Mouse (Mus musculus): Measurements from ENCODE around the gene Slamf7. TPM values are rescaled to one million over a fixed set of nuclear protein-coding genes. Genes with fewer than 3 reads are reported as not detected.

Slamf7 gene
- polyA plus RNA-seq, 2 experiments from 2014 or later, result 12.5 to 13.1 TPM

DNA sequence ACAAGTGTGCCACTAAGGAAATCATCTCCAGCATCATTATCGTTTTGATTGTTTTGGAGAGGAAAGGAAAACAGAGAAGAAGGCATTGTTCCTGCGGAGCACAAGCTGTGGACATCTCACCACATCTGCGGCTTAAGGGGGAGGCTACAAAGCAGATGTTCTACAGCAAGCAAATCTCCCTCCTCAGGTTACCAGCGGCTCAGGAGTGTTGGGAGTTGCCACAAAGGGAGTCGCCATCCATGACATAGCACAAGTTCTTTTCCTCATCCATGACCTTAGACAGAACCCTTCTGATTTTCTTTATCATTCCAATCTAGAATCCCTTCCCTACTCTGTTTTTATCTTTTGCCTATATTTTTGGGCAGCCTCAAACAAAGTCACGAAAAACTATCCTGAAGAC lies 17.1 kb downstream of the Slamf7 start:
- no peak for ATAC-seq

DNA sequence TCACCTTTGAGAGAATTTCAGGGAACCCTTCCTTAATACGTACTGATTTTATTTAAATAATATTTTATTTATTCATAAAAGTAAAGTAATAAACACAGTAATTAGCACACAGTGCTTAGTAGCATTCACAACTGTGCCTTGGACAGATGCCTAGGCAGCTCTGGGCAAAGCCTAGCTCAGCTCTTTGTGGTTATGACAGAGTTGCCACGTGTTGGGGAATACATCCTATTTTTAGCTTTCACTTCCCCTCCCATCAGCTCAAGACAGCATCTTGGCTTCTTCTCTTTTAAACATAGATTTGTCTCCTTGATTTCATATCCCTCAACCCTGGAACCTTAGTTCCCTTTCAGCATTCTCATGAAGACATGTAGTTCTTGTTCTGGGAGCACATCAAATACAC lies 21.4 kb downstream of the Slamf7 start:
- peak; percentile 63 for ATAC-seq

DNA sequence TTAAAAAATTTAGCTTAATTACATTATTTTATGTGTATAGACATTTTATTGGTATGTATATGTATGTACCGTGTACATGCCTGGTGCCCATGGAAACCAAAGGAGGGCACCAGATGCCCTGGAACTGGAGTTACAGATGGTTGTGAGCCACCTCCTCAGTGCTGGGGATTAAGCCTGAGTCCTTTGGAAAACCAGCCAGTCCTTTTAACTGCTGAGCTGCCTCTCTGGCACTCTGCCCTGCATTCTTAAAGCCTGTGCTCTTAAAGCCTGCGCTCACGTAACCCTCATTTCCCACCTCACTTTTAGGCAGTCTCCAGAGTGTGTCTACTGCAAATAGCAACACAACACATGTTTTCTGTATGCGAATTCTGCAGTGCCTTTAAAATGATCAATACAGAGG lies 21.9 kb downstream of the Slamf7 start:
- ATAC-seq, result no peak

DNA sequence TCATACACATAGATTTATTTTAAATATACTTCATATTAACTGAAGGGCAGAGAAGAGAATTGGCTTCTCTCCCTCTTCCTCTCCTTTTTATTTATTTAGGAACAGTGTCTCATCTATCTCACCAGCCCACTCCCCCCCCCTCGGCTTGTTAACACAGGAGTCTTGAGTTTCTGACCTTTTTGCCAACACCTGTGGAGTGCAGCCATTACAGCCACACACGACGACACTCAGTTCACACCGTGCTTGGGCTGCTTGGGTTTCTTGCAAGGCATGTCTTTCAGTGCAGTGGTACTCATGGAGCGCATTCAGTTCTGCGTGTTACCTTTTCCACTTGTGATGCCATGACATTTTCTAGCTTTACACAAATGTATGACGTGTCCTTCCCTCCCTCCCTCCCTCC lies 22.8 kb downstream of the Slamf7 start:
- ATAC-seq, result no peak

DNA sequence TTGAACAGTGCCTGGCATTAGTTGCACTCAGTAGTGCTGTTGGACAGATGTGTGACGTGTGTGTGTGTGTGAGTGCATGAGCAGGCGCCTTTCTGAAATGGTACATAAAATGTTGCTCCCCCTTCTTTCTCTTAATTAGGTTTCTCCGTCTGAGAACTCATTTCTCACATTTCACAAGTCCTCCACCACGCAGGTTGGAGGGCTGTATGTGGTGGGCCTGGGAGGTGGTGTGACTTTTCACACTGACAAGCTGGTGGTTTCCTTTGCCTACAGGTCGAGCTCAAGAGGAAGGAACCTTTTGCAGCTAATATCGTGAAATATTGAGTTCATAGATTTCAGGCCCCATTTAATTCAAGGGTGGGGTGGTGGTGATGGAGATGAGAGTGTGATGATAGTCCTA lies 23.7 kb downstream of the Slamf7 start:
- ATAC-seq, result no peak

DNA sequence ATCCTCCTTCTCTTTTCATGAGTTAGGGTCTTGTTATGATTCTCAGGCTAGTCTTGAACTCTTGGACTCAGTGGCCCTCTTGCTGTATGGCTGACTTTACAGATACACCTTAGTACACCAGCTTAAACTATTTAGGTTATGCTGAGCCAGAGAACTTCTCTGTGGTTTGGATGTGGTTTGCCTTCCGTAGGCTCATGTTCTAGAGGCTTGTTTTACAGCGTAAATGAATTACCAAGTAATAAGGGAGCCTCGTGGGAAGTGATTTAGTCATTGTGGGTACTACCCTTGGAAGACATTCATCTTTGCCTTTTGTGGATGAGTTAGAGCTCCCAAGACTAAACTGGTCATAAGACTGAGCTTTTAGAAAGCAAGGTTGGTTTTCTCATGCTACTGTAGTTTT lies 25.0 kb downstream of the Slamf7 start:
- no peak for ATAC-seq

DNA sequence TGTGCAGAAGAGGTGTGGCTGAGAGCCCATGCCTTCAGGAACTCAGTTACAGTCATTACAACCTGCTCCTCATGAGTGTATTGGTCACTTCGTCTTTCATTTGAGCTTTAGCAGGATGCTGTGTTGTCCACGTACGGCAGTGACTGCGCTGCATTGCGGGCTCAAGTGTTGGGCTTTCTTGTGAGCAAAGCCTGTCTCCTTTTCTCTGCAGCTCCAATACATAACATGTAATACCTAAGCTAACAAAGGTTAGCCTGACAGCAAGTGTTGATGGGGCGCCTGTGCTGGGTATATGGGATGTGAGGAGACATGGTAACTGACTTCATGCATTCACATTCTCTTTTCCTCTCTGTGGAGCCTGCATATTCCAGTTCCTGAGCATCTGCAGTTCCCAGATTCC lies 32.7 kb downstream of the Slamf7 start:
- ATAC-seq, result no peak

DNA sequence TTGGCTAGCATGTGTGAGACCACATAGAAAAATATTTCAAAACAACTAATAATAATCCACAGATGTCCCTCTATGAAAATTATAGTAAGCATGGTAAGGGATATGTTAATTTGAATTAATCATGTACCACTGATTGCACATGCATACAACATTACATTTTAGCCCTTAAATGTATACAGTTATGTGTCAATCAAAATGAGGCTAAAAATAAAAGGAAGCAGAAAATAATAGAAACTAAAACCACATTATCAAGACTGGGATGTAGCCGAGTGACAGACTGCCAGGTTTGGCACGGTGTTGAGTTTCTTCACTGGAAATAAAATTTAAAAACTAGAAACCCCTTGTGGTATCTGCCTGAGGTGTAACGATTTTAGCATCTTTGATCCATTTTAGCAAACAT lies 33.2 kb downstream of the Slamf7 start:
- no peak for ATAC-seq

DNA sequence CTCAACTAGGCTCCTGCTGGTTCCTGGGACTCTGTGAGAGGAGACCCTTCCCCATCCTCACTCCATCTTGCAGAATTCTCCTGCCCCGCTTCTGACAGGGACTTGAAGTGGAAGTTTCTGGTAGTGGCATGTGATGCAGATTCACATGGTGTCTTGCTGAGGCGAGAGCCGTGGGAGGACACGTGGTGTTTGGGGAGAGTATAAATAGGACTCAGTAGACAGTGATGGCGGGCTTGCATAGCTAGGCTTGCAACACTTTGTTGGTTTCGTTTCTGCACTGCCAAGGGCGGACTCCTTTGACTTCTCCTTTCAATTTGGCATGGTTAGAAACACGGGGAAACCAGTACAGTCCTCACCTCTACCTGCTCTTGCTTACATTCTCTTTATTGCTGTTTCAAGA lies 33.8 kb downstream of the Slamf7 start:
- peak; percentile 87 for ATAC-seq

DNA sequence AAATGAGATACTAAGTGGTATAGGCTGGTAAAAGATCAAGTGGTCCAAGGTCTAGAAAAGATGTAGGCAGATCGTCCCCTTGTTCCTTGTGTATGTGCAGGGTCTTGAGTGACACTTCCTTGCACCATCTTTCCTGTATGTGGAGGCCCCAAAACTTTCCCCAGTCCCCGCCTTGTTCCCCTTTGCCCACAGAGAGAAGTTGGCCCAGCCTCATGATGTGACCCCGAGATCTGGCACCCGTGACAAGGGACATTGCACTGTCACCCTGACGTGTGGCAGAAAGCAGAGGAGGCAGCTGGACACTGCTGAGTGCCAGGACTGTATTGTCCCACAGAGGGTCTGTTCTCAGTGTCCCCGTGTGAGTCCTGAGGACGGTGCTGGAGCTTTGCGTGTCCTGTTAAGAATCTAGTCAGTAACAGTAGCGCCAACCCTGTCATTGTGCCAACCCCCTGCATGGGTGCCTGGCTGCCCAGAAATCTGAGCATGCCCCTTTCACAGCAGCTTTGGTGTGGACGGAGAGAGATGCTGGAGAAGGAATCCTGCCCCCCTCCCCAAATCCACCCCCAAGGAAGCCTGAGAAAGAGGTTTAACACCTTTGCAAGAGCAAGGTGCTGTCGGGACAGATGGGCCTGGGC lies 35.8 kb downstream of the Slamf7 start:
- no peak for ATAC-seq

DNA sequence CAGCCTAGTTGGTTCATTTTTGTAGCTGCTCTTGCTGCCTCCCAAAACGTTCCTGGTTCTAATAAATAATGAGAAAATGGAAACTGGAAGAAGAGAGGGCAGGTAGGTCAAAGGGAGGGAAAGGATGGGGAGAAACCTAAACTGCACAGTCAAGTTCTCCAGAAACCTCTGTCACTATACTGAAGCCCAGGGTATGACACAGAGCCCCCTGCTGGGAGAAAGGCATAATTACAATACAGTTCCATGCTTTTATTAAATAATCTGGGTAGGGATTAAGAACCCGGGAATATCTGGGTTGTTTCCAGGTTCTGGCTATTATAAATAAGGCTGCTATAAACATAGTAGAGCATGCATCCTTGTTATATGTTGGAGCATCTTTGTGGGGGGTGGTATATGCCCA lies 38.9 kb downstream of the Slamf7 start:
- peak; percentile 73 for ATAC-seq

DNA sequence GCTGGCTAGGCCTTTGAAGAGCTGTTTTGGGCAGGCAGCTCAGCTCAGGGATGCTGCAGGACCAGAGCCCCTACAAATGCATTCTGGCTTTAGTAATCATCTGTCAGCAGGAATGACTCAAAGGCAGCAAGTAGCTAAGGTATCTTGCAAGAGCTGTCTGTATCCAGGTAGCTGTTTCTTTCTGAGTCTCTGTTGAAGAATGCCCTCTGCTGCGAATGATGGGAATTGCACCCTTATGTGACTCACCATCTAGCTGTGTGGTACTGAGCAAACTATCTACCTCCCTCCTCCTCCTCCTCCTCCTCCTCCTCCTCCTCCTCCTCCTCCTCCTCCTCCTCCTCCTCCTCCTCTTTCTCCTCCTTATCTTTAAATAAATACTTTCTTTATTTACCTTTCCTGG lies 42.1 kb downstream of the Slamf7 start:
- ATAC-seq, result no peak

DNA sequence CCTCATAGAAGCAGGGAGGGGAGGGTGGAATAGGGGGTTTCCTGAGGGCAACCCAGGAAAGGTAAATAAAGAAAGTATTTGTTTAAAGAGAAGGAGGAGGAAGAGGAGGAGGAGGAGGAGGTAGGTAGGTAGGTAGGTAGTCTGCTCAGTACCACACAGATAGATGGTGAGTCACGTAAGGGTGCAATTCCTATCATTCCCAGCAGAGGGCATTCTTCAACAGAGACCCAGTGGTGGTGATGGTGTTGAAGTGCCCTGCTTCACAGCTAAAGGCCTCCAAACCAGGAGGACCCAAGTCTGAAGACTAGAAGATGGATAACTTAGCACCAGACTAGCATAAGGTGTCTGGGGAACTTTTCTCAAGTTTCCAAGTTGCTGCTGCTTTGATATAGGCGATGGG lies 42.8 kb downstream of the Slamf7 start:
- no peak for ATAC-seq

DNA sequence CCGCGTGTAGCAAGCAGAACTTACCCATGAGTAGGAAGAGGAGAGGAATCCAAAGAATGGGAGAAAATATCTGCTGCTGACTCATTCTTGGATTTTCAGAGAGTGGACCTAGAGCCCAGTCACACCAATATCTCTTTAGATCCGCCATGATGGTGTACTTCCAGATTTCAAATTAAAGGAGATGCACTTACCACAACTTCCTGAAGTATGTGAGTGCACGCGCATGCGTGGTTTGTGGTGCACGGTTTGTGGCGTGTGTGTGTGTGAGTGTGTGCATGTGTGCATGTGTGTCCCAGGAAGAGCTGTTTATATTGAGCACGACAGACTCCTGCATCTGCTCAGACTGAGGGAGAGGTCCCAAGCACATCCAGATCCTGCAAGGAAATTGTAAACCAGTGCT lies 45.7 kb downstream of the Slamf7 start, which contains the start of gene Ly9:
Ly9 (minus strand) TSS at position 235 of the 400 bp plus-strand sequence.
- peak; percentile 90 for ATAC-seq

DNA sequence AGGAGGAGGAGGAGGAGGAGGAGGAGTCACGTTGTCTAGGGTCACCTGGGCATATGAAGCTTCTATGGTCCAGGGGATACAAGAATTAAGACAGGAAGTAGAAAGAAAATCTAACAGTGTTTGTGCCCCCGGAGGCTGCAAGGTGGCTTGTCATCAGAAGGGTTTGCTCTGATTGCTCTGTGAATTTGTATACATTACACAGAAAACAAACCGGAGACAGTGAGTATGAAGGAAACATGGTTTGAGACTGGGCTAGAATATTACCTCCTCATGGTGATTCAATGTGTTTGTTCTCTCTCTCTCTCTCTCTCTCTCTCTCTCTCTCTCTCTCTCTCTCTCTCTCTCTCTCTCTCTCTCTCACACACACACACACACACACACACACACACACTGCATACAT lies 46.2 kb downstream of the Slamf7 start:
- ATAC-seq, result peak; percentile 28

DNA sequence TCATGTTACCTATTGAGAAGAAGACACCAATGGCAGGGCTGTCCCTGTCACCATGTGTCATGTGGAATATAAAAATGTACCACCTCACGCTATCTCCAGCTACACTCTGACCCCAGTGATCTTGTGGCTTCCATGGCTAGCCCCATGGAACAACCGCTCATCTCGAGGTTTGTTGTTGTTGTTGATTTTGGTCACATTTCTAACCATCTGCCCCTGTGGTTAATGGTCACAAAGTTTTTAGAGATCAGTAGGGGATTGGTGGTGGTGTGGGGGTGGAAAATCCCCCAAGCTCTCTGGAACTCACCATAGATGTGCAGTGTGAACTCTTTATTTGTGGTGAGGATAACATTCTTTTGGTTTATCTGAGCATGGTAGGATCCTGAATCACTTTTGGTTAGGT lies 48.1 kb downstream of the Slamf7 start:
- ATAC-seq, result no peak

DNA sequence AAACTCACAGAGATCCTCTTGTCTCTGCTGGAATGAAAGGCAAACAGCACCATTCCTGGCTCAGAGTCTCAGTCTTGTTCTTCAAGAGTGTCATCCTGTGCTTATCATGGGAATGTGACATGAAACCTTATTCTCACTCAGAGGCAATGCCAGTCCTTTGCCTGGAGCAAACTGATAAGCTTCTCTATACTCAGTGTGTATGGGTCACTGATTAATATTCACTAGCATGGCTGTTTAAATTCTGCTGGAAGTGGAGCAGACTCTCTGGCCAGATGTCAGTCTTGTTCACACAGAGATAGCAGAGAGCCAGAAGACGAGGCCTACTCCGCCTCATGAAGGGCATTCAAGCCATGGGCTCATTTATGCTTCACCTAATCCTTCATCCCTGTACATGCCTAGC lies 68.3 kb downstream of the Slamf7 start:
- ATAC-seq, result no peak

Other genes starting within 250 kb of the Slamf7 start
- gene Usf1, start 241.7 kb downstream of the Slamf7 start, polyA plus RNA-seq (2017; shearing (Covaris generic)), result 100 to 1,000 TPM in 1 of 2 experiments, 10 to 100 TPM in 1; 62.2 to 115 TPM
- 10 to 100 TPM; 10.0 to 20.1 TPM for gene Tstd1, start 234.2 kb downstream of the Slamf7 start, polyA plus RNA-seq (2017; shearing (Covaris generic))
- gene F11r, start 215.5 kb downstream of the Slamf7 start, polyA plus RNA-seq (2017; shearing (Covaris generic)), result 1 to 10 TPM in 1 of 2 experiments, under 1 TPM in 1; 0.16 to 1.1 TPM
- 10 to 100 TPM; 10.5 to 11.7 TPM for gene Alyref2, start 149.6 kb downstream of the Slamf7 start, polyA plus RNA-seq (2017; shearing (Covaris generic))
- not detected for gene Itln1, start 117.7 kb downstream of the Slamf7 start, polyA plus RNA-seq (2017; shearing (Covaris generic))
- gene Cd244a, start 93.8 kb downstream of the Slamf7 start, polyA plus RNA-seq (2017; shearing (Covaris generic)), result 1 to 10 TPM in 1 of 2 experiments, under 1 TPM in 1; 0.55 to 1.3 TPM
- gene Ly9, start 45.6 kb downstream of the Slamf7 start, polyA plus RNA-seq (2017; shearing (Covaris generic)), result 100 to 1,000 TPM in 1 of 2 experiments, 10 to 100 TPM in 1; 52.9 to 159 TPM
- 100 to 1,000 TPM; 451 to 548 TPM for gene Cd48, start 29.0 kb upstream of the Slamf7 start, polyA plus RNA-seq (2017; shearing (Covaris generic))
- gene Slamf1, start 114.1 kb upstream of the Slamf7 start, polyA plus RNA-seq (2017; shearing (Covaris generic)), result 10 to 100 TPM; 72.6 to 97.4 TPM
- gene Cd84, start 186.7 kb upstream of the Slamf7 start, polyA plus RNA-seq (2017; shearing (Covaris generic)), result 100 to 1,000 TPM; 206 to 219 TPM
- gene Gm10521, start 242.6 kb upstream of the Slamf7 start, polyA plus RNA-seq (2017; shearing (Covaris generic)), result 1 to 10 TPM; 1.6 to 2.5 TPM